Mouse (Mus musculus): ENCODE measurements at regions not wholly inside any gene's neighbourhood (a gene's known extent, or its start where the extent isn't known, plus 50 kb on each side); places are given as distances from the start of the nearest gene placed in this dataset.

DNA sequence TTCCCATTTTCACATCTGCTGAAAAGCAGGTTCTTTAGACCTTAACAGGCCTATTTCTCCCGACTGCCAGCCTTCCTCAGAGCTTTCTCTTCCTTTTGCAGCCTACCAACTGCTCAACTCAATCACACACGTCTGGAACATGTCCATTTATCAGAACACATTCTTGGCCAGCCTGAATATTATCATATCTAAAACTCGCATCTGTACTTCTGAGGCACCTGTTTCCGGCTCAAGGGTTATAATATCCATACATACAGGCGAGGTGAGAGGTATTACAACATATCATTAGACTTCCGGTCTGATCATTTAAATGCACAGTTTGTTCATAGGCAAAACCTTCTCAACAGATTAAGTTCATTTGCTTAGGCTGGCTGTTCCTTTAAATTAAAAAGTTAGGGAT is 101.8 kb upstream of the Gm527 start:
- TF ChIP-seq RAD21 (IDR thresholded peaks at IDR 0.05; ENCODE audit: low read depth, low read length) (no peak), EP300 (IDR thresholded peaks at IDR 0.05; ENCODE audit: low read length) (no peak), SIN3A (IDR thresholded peaks at IDR 0.05; ENCODE audit: low read length) (no peak), PAX5 (IDR thresholded peaks at IDR 0.05; ENCODE audit: low read length) (no peak), ZC3H11A (IDR thresholded peaks at IDR 0.05; ENCODE audit: low read depth, low read length) (no peak), GABPA (IDR thresholded peaks at IDR 0.05; ENCODE audit: insufficient replicate concordance, low read depth, low read length) (no peak), ZNF384 (IDR thresholded peaks at IDR 0.05; ENCODE audit: low read depth, low read length) (no peak), RCOR1 (conservative IDR thresholded peaks at IDR 0.05; ENCODE audit: low read depth, low read length) (no peak), POLR2A (IDR thresholded peaks at IDR 0.05; ENCODE audit: low read depth, low read length) (no peak), IRF4 (IDR thresholded peaks at IDR 0.05; ENCODE audit: low read depth, low read length) (no peak), ETS1 (conservative IDR thresholded peaks at IDR 0.05; ENCODE audit: low read depth, low read length) (no peak), MEF2A (IDR thresholded peaks at IDR 0.05; ENCODE audit: borderline replicate concordance, low read depth, low read length) (no peak), CTCF (conservative IDR thresholded peaks at IDR 0.05 in 1 of 2, IDR thresholded peaks at IDR 0.05 in 1 of 2; ENCODE audit: low read depth in 2 of 2, low read length in 2 of 2) (no peak), JUN (IDR thresholded peaks at IDR 0.05; ENCODE audit: insufficient read depth, low read depth, low read length) (no peak), CHD1 (IDR thresholded peaks at IDR 0.05; ENCODE audit: low read depth, low read length) (no peak)
- Histone ChIP-seq H3K9me3 (replicated peaks; ENCODE audit: low read length) (no peaks in the 10 kb centered on the region), H3K36me3 (replicated peaks in 1 of 2; ENCODE audit: control insufficient read depth in 1 of 2, insufficient read depth in 1 of 2, low read length in 1 of 2) (no peaks in the 10 kb centered on the region), H3K4me3 (replicated peaks in 1 of 3; ENCODE audit: low read depth in 2 of 3, low read length in 2 of 3, poor library complexity in 1 of 3) (no peak overlapping the region), H3K4me1 (ENCODE audit: control insufficient read depth in 1 of 2, insufficient read depth in 2 of 2) (peaks cover 0 to 11% of the 10 kb centered on the region in 2 experiments; a peak in 1 of 4 replicates), H3K4me2 (ENCODE audit: insufficient read depth, low read depth, poor library complexity, severe bottlenecking) (no peak overlapping the region), H3K79me2 (replicated peaks; ENCODE audit: control insufficient read depth, extremely low read depth, insufficient read depth, poor library complexity, severe bottlenecking) (no peaks in the 10 kb centered on the region), H3K9ac (ENCODE audit: insufficient read depth, low read depth) (no peak overlapping the region), H3K27ac (ENCODE audit: insufficient read depth, low read depth) (no peak overlapping the region), H3K27me3 (replicated peaks) (no peaks in the 10 kb centered on the region)
- dilution Hi-C loops (cut with MboI; ENCODE audit: extremely low pct_ligation_motif_present, extremely low pct_unique_long_range_greater_than_20kb, low sequenced_read_pairs), result no loop called here
- in situ Hi-C loops (cut with MboI; ENCODE audit: low pct_ligation_motif_present, low pct_unique_long_range_greater_than_20kb, low sequenced_read_pairs), result no loop called here
- DNase-seq (ENCODE audit: extremely low read depth), result no peak

GRCm38 (mm10) chr12:64817056-64817810 is 100.5 kb upstream of the Gm527 start:
- peak; percentile 55 for DNase-seq (ENCODE audit: extremely low read depth)
- TF ChIP-seq RAD21 (IDR thresholded peaks at IDR 0.05; ENCODE audit: low read depth, low read length) (peak; percentile 64), CTCF (conservative IDR thresholded peaks at IDR 0.05 in 1 of 2, IDR thresholded peaks at IDR 0.05 in 1 of 2; ENCODE audit: low read depth in 2 of 2, low read length in 2 of 2) (peak; percentile 60 to 66), SMC3 (IDR thresholded peaks at IDR 0.05; ENCODE audit: low read depth, low read length) (peak; percentile 43), MXI1 (IDR thresholded peaks at IDR 0.05; ENCODE audit: low read depth, low read length) (no peak)
- dilution Hi-C loops (cut with MboI; ENCODE audit: extremely low pct_ligation_motif_present, extremely low pct_unique_long_range_greater_than_20kb, low sequenced_read_pairs), result no loop called here

More at GRCm38 (mm10) chr12:64817056-64817810, 100.5 kb upstream of the Gm527 start:
- Histone ChIP-seq H3K9ac (ENCODE audit: insufficient read depth, low read depth) (no peak overlapping the region), H3K27ac (ENCODE audit: insufficient read depth, low read depth) (no peak overlapping the region), H3K4me1 (ENCODE audit: control insufficient read depth in 1 of 2, insufficient read depth in 2 of 2) (peaks cover 0 to 13% of the 10 kb centered on the region in 2 experiments; a peak in 1 of 4 replicates), H3K4me2 (ENCODE audit: insufficient read depth, low read depth, poor library complexity, severe bottlenecking) (no peak overlapping the region), H3K36me3 (replicated peaks in 1 of 2; ENCODE audit: control insufficient read depth in 1 of 2, insufficient read depth in 1 of 2, low read length in 1 of 2) (no peaks in the 10 kb centered on the region), H3K4me3 (replicated peaks in 1 of 3; ENCODE audit: low read depth in 2 of 3, low read length in 2 of 3, poor library complexity in 1 of 3) (no peak overlapping the region), H3K9me3 (replicated peaks; ENCODE audit: low read length) (no peaks in the 10 kb centered on the region), H3K79me2 (replicated peaks; ENCODE audit: control insufficient read depth, extremely low read depth, insufficient read depth, poor library complexity, severe bottlenecking) (no peaks in the 10 kb centered on the region), H3K27me3 (replicated peaks) (no peaks in the 10 kb centered on the region)
- in situ Hi-C loops (cut with MboI; ENCODE audit: low pct_ligation_motif_present, low pct_unique_long_range_greater_than_20kb, low sequenced_read_pairs), result no loop called here
